Mouse (Mus musculus): ENCODE measurements at regions not wholly inside any gene's neighbourhood (a gene's known extent, or its start where the extent isn't known, plus 50 kb on each side); places are given as distances from the start of the nearest gene placed in this dataset.
"Not testable (repeated sequence)": the region's sequence is repeated elsewhere in the genome, so short reads cannot be mapped to it uniquely, and the experiment has no call there.

- no peak overlapping the region for H3K27ac ChIP-seq
Measured at GRCm38 (mm10) chr1:164998621-164999020, 63.3 kb upstream of the Xcl1 start.

GRCm38 (mm10) chr1:164997660-164998059 lies 62.3 kb upstream of the Xcl1 start:
- H3K4me3 ChIP-seq: no peak overlapping the region
- no peak for TF ChIP-seq CTCF (conservative IDR thresholded peaks at IDR 0.05)
- H3K27ac ChIP-seq: no peak overlapping the region
- DNase-seq (ENCODE audit: low spot score in 2 of 2): no peak

More at GRCm38 (mm10) chr1:164998621-164999020, 63.3 kb upstream of the Xcl1 start:
- no peak overlapping the region for H3K4me3 ChIP-seq
- no peak for DNase-seq (ENCODE audit: low spot score in 2 of 2)
- no peak for TF ChIP-seq CTCF (conservative IDR thresholded peaks at IDR 0.05)

- H3K27ac ChIP-seq: no peak overlapping the region
- H3K4me3 ChIP-seq: no peak overlapping the region
- no peak for TF ChIP-seq CTCF (conservative IDR thresholded peaks at IDR 0.05)
- no peak for DNase-seq (ENCODE audit: low spot score in 2 of 2)
Measured at GRCm38 (mm10) chr1:164994247-164994660, 58.9 kb upstream of the Xcl1 start.

GRCm38 (mm10) chr1:164993175-164993875 lies 58.0 kb upstream of the Xcl1 start:
- not testable (repeated sequence) for DNase-seq (ENCODE audit: low spot score in 2 of 2); H3K27ac ChIP-seq; H3K4me3 ChIP-seq

GRCm38 (mm10) chr1:164988982-164989381 lies 53.7 kb upstream of the Xcl1 start:
- DNase-seq (ENCODE audit: low spot score in 2 of 2): no peak
- TF ChIP-seq CTCF (conservative IDR thresholded peaks at IDR 0.05): no peak
- Histone ChIP-seq H3K27ac (peak overlapping the region; percentile 89), H3K4me3 (no peak overlapping the region)

DNA sequence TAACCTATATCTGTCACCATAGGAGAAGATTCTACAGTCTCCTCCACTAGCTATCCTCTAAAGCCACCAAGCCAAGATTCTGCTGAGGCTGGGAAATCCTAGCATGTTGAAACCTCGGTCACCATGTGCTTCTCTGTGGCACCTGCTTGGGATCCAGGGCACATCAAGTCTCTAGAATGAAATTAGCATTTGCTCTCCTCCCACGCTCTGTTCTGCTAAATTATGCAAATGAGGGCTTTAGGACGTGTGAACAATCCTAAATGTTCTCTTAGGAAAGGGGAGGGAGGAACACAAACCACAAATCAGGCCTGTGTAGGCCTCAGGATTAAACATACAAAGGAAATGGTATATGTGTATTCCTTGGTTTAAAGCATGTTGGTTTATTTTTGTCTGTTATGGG lies 52.9 kb upstream of the Xcl1 start:
- peak overlapping the region; percentile 89 for H3K27ac ChIP-seq
- TF ChIP-seq CTCF (conservative IDR thresholded peaks at IDR 0.05): no peak
- DNase-seq (ENCODE audit: low spot score in 2 of 2): peak; percentile 52 to 55
- no peak overlapping the region for H3K4me3 ChIP-seq

GRCm38 (mm10) chr1:164985521-164985920 lies 50.2 kb upstream of the Xcl1 start:
- not testable (repeated sequence) for DNase-seq (ENCODE audit: low spot score in 2 of 2)

More at GRCm38 (mm10) chr1:164985521-164985920, 50.2 kb upstream of the Xcl1 start:
- not testable (repeated sequence) for H3K4me3 ChIP-seq, H3K27ac ChIP-seq

Small RNA genes in the stretch of these regions (microRNA-seq; reads per million reads assigned to microRNA genes)
- gene Gm26042: 0 reads per million in 2 experiments

All from layer of hippocampus, adult 2 months (tissue).